Mouse (Mus musculus) sigmoid colon, adult 10 weeks (tissue): ENCODE data around the gene Muc16. TPM values are rescaled to one million over a fixed set of nuclear protein-coding genes. Genes with fewer than 3 reads are reported as not detected.

Experiments
- polyA plus RNA-seq: library from polyadenylated mRNA; stranded (reverse); fragments of 350-450 nt; fragmentation: Illumina TruSeq; extraction: RNeasy Lipid Tissue Mini Kit (QIAGEN cat#74804); gene quantifications from one replicate; pipeline ENCODE4 v1.2.3, GENCODE M21; 2014; ENCODE audit warnings: low read depth, low replicate concordance

Gene Muc16
- polyA plus RNA-seq: 0.85 TPM

GRCm38 (mm10) chr9:18674480-18675154 is at the start of gene Muc16:
Gene Muc16 (minus strand): TSS chr9:18674530.

DNA sequence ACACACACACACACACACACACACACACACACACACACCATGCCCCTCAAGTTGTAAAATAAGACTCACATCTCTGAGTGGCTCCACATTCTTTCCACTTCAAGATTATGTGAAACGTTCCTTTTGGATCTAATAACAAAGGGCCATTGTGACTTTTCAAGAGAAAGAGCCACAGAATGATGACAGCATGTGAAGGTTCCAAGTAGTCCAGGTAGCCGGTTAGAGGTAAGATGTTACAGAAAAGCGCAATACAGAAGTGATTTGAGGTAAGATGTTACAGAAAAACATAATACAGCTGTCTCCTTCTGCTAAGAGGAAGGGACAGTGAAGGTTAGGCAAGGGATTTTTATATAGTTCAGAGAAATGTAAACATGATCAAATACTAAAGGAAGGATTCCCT is 196.2 kb downstream of the Muc16 start, which contains the start of the genes Zfp558 and Mbd3l1:
Gene Zfp558, minus strand, starts transcription at position 101 of the 400 bp plus-strand sequence.
Gene Mbd3l1, plus strand, starts transcription at position 192 of the 400 bp plus-strand sequence.

Other genes with a start within 250 kb of the Muc16 start
- not detected for gene Mbd3l2, start 243.9 kb downstream of the Muc16 start, polyA plus RNA-seq
- 9.7 TPM for gene Zfp558, start 196.3 kb downstream of the Muc16 start, polyA plus RNA-seq
- not detected for gene Mbd3l1, start 196.2 kb downstream of the Muc16 start, polyA plus RNA-seq
- not detected for gene Olfr24, start 89.5 kb upstream of the Muc16 start, polyA plus RNA-seq
- gene Olfr828, start 145.0 kb upstream of the Muc16 start, polyA plus RNA-seq: not detected
- gene Olfr829, start 180.4 kb upstream of the Muc16 start, polyA plus RNA-seq: not detected
- not detected for gene Olfr830, start 200.2 kb upstream of the Muc16 start, polyA plus RNA-seq